Mouse (Mus musculus): ENCODE measurements around the gene Olfr600.
"Not testable (repeated sequence)": the region's sequence is repeated elsewhere in the genome, so short reads cannot be mapped to it uniquely, and the experiment has no call there.

Gene Olfr600

GRCm38 (mm10) chr7:103349569-103349968, at the start of gene Olfr600:
Gene Olfr600, minus strand, starts transcription at chr7:103349669.
- DNase-seq = no peak

- DNase-seq = no peak
Measured at GRCm38 (mm10) chr7:103398981-103399380, 49.5 kb upstream of the Olfr600 start.

- DNase-seq = no peak
Measured at GRCm38 (mm10) chr7:103397758-103398157, 48.3 kb upstream of the Olfr600 start.

- DNase-seq = no peak
Measured at GRCm38 (mm10) chr7:103386077-103386476, 36.6 kb upstream of the Olfr600 start, which contains the start of gene Olfr603. Gene Olfr603, minus strand, starts transcription at chr7:103386177.

GRCm38 (mm10) chr7:103362555-103362954, 13.1 kb upstream of the Olfr600 start, which contains the start of gene Olfr601:
Gene Olfr601, minus strand, starts transcription at chr7:103362655.
- DNase-seq = no peak

GRCm38 (mm10) chr7:103335617-103336016, 13.9 kb downstream of the Olfr600 start, which contains the start of gene Olfr599:
Gene Olfr599, plus strand, starts transcription at chr7:103335917.
- no peak for DNase-seq

GRCm38 (mm10) chr7:103323268-103323667, 26.2 kb downstream of the Olfr600 start, which contains the start of gene Olfr598:
Gene Olfr598, plus strand, starts transcription at chr7:103323568.
- DNase-seq = no peak

GRCm38 (mm10) chr7:103316015-103316414, 33.5 kb downstream of the Olfr600 start, which contains the start of gene Olfr597:
Gene Olfr597, plus strand, starts transcription at chr7:103316315.
- DNase-seq = not testable (repeated sequence)

GRCm38 (mm10) chr7:103305348-103305747, 44.1 kb downstream of the Olfr600 start, which contains the start of gene Olfr596:
Gene Olfr596, plus strand, starts transcription at chr7:103305648.
- not testable (repeated sequence) for DNase-seq
